Mouse (Mus musculus) hindbrain, embryonic 11.5 days (tissue): ENCODE data around the gene Caskin2. TPM values are rescaled to one million over a fixed set of nuclear protein-coding genes. Genes with fewer than 3 reads are reported as not detected.
"Not testable (repeated sequence)": the region's sequence is repeated elsewhere in the genome, so short reads cannot be mapped to it uniquely, and the experiment has no call there.

ENCODE experiments used
- ATAC-seq: fragments of 200-750 bp; cut with Nextera tagmentation; 2 replicates; pipeline ENCODE4 v1.8.0; 2017; ENCODE audit warnings: mild to moderate bottlenecking, moderate TSS enrichment, moderate library complexity; ENCODE audit not compliant: low FRiP score
- DNase-seq: peaks from one replicate; pipeline ENCODE4 v3.0.0-alpha.2; 2015; ENCODE audit warnings: low spot score
- H3K27ac ChIP-seq: fragments of 300-500 bp; sonication (generic); 2 replicates; pipeline ENCODE4 v1.5.1; 2014; ENCODE audit warnings: mild to moderate bottlenecking, low read depth, low read length
- H3K27me3 ChIP-seq: fragments of 300-500 bp; sonication (generic); 2 replicates; pipeline ENCODE4 v1.6.1; 2014; ENCODE audit warnings: mild to moderate bottlenecking, low read length, moderate library complexity, mixed read lengths; ENCODE audit not compliant: control insufficient read depth, insufficient read depth
- H3K36me3 ChIP-seq: fragments of 300-500 bp; sonication (generic); 2 replicates; pipeline ENCODE4 v1.6.1; 2014; ENCODE audit warnings: mild to moderate bottlenecking, low read length, moderate library complexity, mixed read lengths; ENCODE audit not compliant: control insufficient read depth, insufficient read depth
- H3K4me1 ChIP-seq: fragments of 300-500 bp; sonication (generic); replicated peaks from 2 replicates; pipeline ENCODE4 v1.6.1; 2014; ENCODE audit warnings: low read length, mixed read lengths; ENCODE audit not compliant: control insufficient read depth, insufficient read depth
- H3K4me2 ChIP-seq: fragments of 300-500 bp; sonication (generic); replicated peaks from 2 replicates; pipeline ENCODE4 v1.6.1; 2014; ENCODE audit warnings: mild to moderate bottlenecking, low read depth, low read length
- H3K4me3 ChIP-seq: fragments of 300-500 bp; sonication (generic); 2 replicates; pipeline ENCODE4 v1.5.1; 2014; ENCODE audit warnings: low read depth, low read length
- H3K9ac ChIP-seq: fragments of 300-500 bp; sonication (generic); 2 replicates; pipeline ENCODE4 v1.6.1; 2014; ENCODE audit warnings: low read depth, low read length
- H3K9me3 ChIP-seq: fragments of 300-500 bp; sonication (generic); 2 replicates; pipeline ENCODE4 v1.6.1; 2016; ENCODE audit warnings: low read length; ENCODE audit not compliant: control insufficient read depth
- WGBS: fragments of 180-500 bp; shearing (Covaris S2); extraction: QIAGEN DNeasy Blood & Tissue Kit; methylation state at CpG from one replicate; pipeline ENCODE4 v1.1.7; 2014; 5-methylcytosine and 5-hydroxymethylcytosine counted together
- polyA plus RNA-seq: library from polyadenylated mRNA; unstranded; fragments of >200 nt; fragmentation: Nextera tagmentation; extraction: Ambion mirVana; gene quantifications from 2 replicates; pipeline ENCODE4 v1.2.1, GENCODE M21; 2014

The Caskin2 gene
- polyA plus RNA-seq, 1 experiment from 2014 or later = 12.9 TPM

- WGBS = 46% methylated on average over 13 of the region's 13 CpGs
- Histone ChIP-seq H3K9me3 (no peaks in the 10 kb centered on the region), H3K4me3 (peak overlapping the region; percentile 79), H3K4me1 (0 out of 2 replicates have a peak, but pooled peaks cover 2% of the 10 kb centered on the region), H3K9ac (peak overlapping the region; percentile 99), H3K27ac (no peak overlapping the region), H3K36me3 (no peaks in the 10 kb centered on the region), H3K4me2 (peak overlapping the region; percentile 83), H3K27me3 (no peaks in the 10 kb centered on the region)
- no peak for DNase-seq
- no peak for ATAC-seq
Measured at GRCm38 (mm10) chr11:115766356-115766943, 47.0 kb downstream of the Caskin2 start.

- ATAC-seq (peak; percentile 83), DNase-seq (peak; percentile 69)
- WGBS = under 1% methylated on average over 33 of the region's 34 CpGs
Measured at GRCm38 (mm10) chr11:115765607-115766141, 47.8 kb downstream of the Caskin2 start.

GRCm38 (mm10) chr11:115765103-115765606, 48.3 kb downstream of the Caskin2 start, which contains the start of gene Tmem94:
Gene Tmem94 (plus strand): TSS chr11:115765433.
- Histone ChIP-seq H3K4me3 (peak within 1 kb of the TSS; percentile 79), H3K36me3 (no peaks in the 10 kb centered on the region), H3K9me3 (no peaks in the 10 kb centered on the region), H3K4me2 (peak within 1 kb of the TSS; percentile 83), H3K4me1 (0 out of 2 replicates have a peak, but pooled peaks cover 2% of the 10 kb centered on the region), H3K9ac (peak within 1 kb of the TSS; percentile 99), H3K27ac (peak within 1 kb of the TSS; percentile 86), H3K27me3 (no peaks in the 10 kb centered on the region)
- under 1% methylated on average over 32 of the region's 32 CpGs for WGBS
- peak; percentile 100 for DNase-seq
- ATAC-seq = peak; percentile 98

More at GRCm38 (mm10) chr11:115765607-115766141, 47.8 kb downstream of the Caskin2 start:
- H3K9ac ChIP-seq = peak overlapping the region; percentile 99
- 0 out of 2 replicates have a peak, but pooled peaks cover 2% of the 10 kb centered on the region for H3K4me1 ChIP-seq
- peak overlapping the region; percentile 86 for H3K27ac ChIP-seq
- H3K4me2 ChIP-seq = peak overlapping the region; percentile 83
- no peaks in the 10 kb centered on the region for H3K36me3 ChIP-seq
- no peaks in the 10 kb centered on the region for H3K27me3 ChIP-seq
- H3K9me3 ChIP-seq = no peaks in the 10 kb centered on the region
- peak overlapping the region; percentile 79 for H3K4me3 ChIP-seq

GRCm38 (mm10) chr11:115764698-115765097, 48.7 kb downstream of the Caskin2 start:
- ATAC-seq (0 out of 2 replicates have a peak, but pooled peaks have one; percentile 9), DNase-seq (no peak)
- H3K36me3 ChIP-seq = no peaks in the 10 kb centered on the region
- H3K4me3 ChIP-seq = peak overlapping the region; percentile 15; the same call in 1 of the 2 replicates
- H3K4me1 ChIP-seq = 0 out of 2 replicates have a peak, but pooled peaks cover 2% of the 10 kb centered on the region
- H3K9ac ChIP-seq = no peak overlapping the region
- no peak overlapping the region for H3K27ac ChIP-seq
- WGBS = 30% methylated on average over 2 of the region's 2 CpGs
- H3K4me2 ChIP-seq = peak overlapping the region; percentile 30
- H3K9me3 ChIP-seq = no peaks in the 10 kb centered on the region
- H3K27me3 ChIP-seq = no peaks in the 10 kb centered on the region

GRCm38 (mm10) chr11:115762176-115762575, 51.3 kb downstream of the Caskin2 start:
- not testable (repeated sequence) for H3K4me1 ChIP-seq, ATAC-seq, H3K27me3 ChIP-seq, H3K9ac ChIP-seq, H3K36me3 ChIP-seq, H3K27ac ChIP-seq, H3K4me3 ChIP-seq, H3K4me2 ChIP-seq, H3K9me3 ChIP-seq, DNase-seq
- 91% methylated on average over 7 of the region's 7 CpGs for WGBS

- H3K4me3 ChIP-seq = no peak overlapping the region
- ATAC-seq (no peak), DNase-seq (no peak)
- no peaks in the 10 kb centered on the region for H3K27me3 ChIP-seq
- 71% methylated on average over 4 of the region's 4 CpGs for WGBS
- no peaks in the 10 kb centered on the region for H3K36me3 ChIP-seq
- no peak overlapping the region for H3K4me2 ChIP-seq
- no peaks in the 10 kb centered on the region for H3K4me1 ChIP-seq
- H3K9me3 ChIP-seq = no peaks in the 10 kb centered on the region
- no peak overlapping the region for H3K9ac ChIP-seq
- no peak overlapping the region for H3K27ac ChIP-seq
Measured at GRCm38 (mm10) chr11:115753485-115753884, 60.0 kb downstream of the Caskin2 start.

- peak; percentile 61 for DNase-seq
- Histone ChIP-seq H3K36me3 (no peaks in the 10 kb centered on the region), H3K27ac (no peak overlapping the region), H3K9me3 (no peaks in the 10 kb centered on the region), H3K4me3 (no peak overlapping the region), H3K4me2 (no peak overlapping the region), H3K9ac (no peak overlapping the region), H3K27me3 (no peaks in the 10 kb centered on the region), H3K4me1 (no peaks in the 10 kb centered on the region)
- ATAC-seq = peak; percentile 71
- 37% methylated on average over 7 of the region's 7 CpGs for WGBS
Measured at GRCm38 (mm10) chr11:115752653-115753052, 60.8 kb downstream of the Caskin2 start.

- no peaks in the 10 kb centered on the region for H3K9me3 ChIP-seq
- H3K4me3 ChIP-seq = no peak overlapping the region
- H3K4me1 ChIP-seq = 0 out of 2 replicates have a peak, but pooled peaks cover 1% of the 10 kb centered on the region
- H3K27ac ChIP-seq = no peak overlapping the region
- whole genome bisulfite sequencing = 68% methylated on average over 2 of the region's 2 CpGs
- no peaks in the 10 kb centered on the region for H3K36me3 ChIP-seq
- H3K4me2 ChIP-seq = no peak overlapping the region
- H3K27me3 ChIP-seq = no peaks in the 10 kb centered on the region
- ATAC-seq = no peak
- no peak for DNase-seq
- H3K9ac ChIP-seq = no peak overlapping the region
Measured at GRCm38 (mm10) chr11:115751725-115752124, 61.7 kb downstream of the Caskin2 start.
